Mouse (Mus musculus): ENCODE measurements around the gene Hist1h3f.

DNA sequence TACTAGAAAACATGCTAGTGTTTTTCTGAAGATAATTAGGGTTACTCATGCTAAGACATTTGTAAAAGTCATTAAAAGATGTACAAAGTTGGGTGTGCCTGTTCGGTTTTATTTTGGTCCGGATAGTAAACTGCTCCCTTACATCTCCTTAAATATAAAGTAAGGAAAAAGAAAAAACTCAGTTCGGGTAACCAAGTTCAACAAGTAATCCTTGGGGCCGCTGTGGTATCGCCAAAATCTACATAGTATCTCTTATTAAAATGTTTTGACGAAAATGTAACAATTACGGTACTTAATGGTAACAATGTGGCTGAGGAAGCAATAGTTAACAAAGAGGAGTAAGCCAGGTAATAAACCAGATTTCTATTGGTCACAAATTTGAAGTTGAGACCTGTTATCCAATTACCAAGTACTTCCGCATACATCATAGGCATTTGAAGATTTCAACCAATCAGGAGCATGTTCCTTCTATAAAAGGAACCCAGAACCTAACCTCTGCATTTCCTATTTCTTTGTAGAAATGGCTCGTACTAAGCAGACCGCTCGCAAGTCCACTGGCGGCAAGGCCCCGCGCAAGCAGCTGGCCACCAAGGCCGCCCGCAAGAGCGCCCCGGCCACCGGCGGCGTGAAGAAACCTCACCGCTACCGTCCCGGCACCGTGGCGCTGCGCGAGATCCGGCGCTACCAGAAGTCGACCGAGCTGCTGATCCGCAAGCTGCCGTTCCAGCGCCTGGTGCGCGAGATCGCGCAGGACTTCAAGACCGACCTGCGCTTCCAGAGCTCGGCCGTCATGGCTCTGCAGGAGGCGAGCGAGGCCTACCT is at the start of gene Hist1h3f:
- TF ChIP-seq CTCF (IDR thresholded peaks at IDR 0.05; ENCODE audit: low read depth, low read length) = no peak
- TF ChIP-seq GATA1 (IDR thresholded peaks at IDR 0.05; ENCODE audit: borderline replicate concordance, low read length) = no peak
- TF ChIP-seq TAL1 (conservative IDR thresholded peaks at IDR 0.05; ENCODE audit: low read depth, low read length) = no peak

Measured in G1E (cell line).